Mouse (Mus musculus) heart, embryonic 11.5 days (tissue): ENCODE results near the gene Tead1. TPM values are rescaled to one million over a fixed set of nuclear protein-coding genes. Genes with fewer than 3 reads are reported as not detected.

ENCODE experiments used
- ATAC-seq: fragments of 200-750 bp; cut with Nextera tagmentation; replicated peaks from 2 replicates; pipeline ENCODE4 v1.8.0; 2017; ENCODE audit warnings: moderate library complexity; ENCODE audit not compliant: insufficient number of reproducible peaks, low FRiP score, low TSS enrichment
- H3K27ac ChIP-seq: fragments of 300-500 bp; sonication (generic); 2 replicates; pipeline ENCODE4 v1.5.1; 2014; ENCODE audit warnings: mild to moderate bottlenecking, low read depth, low read length
- H3K27me3 ChIP-seq: fragments of 300-500 bp; sonication (generic); 2 replicates; pipeline ENCODE4 v1.6.1; 2014; ENCODE audit warnings: mild to moderate bottlenecking, low read length, mixed read lengths; ENCODE audit not compliant: control insufficient read depth, insufficient read depth
- H3K36me3 ChIP-seq: fragments of 300-500 bp; sonication (generic); 2 replicates; pipeline ENCODE4 v1.6.1; 2014; ENCODE audit warnings: mild to moderate bottlenecking, low read length, moderate library complexity, mixed read lengths; ENCODE audit not compliant: control insufficient read depth, insufficient read depth
- H3K4me1 ChIP-seq: fragments of 300-500 bp; sonication (generic); 2 replicates; pipeline ENCODE4 v1.6.1; 2014; ENCODE audit warnings: low read length; ENCODE audit not compliant: control insufficient read depth, insufficient read depth
- H3K4me2 ChIP-seq: fragments of 300-500 bp; sonication (generic); 2 replicates; pipeline ENCODE4 v1.6.1; 2014; ENCODE audit warnings: mild to moderate bottlenecking, moderate library complexity
- H3K4me3 ChIP-seq: fragments of 300-500 bp; sonication (generic); 2 replicates; pipeline ENCODE4 v1.5.1; 2014; ENCODE audit warnings: low read depth, low read length
- H3K9ac ChIP-seq: fragments of 300-500 bp; sonication (generic); 2 replicates; pipeline ENCODE4 v1.6.1; 2014; ENCODE audit warnings: mild to moderate bottlenecking, low read depth, low read length, moderate library complexity
- H3K9me3 ChIP-seq: fragments of 300-500 bp; sonication (generic); replicated peaks from 2 replicates; pipeline ENCODE4 v1.6.1; 2016; ENCODE audit warnings: low read length; ENCODE audit not compliant: control insufficient read depth
- WGBS: fragments of 180-500 bp; shearing (Covaris S2); extraction: QIAGEN DNeasy Blood & Tissue Kit; methylation state at CpG from one replicate; pipeline ENCODE4 v1.1.7; 2014; ENCODE audit not compliant: insufficient replicate concordance; 5-methylcytosine and 5-hydroxymethylcytosine counted together
- polyA plus RNA-seq: library from polyadenylated mRNA; unstranded; fragments of >200 nt; fragmentation: Nextera tagmentation; extraction: Ambion mirVana; gene quantifications from 2 replicates; pipeline ENCODE4 v1.2.1, GENCODE M21; 2014

The Tead1 gene
- polyA plus RNA-seq, 1 experiment from 2014 or later, result 35.5 TPM

- H3K27ac ChIP-seq, result no peak overlapping the region
- no peaks in the 10 kb centered on the region for H3K9me3 ChIP-seq
- ATAC-seq, result no peak
- H3K4me1 ChIP-seq, result peaks cover 68% of the 10 kb centered on the region
- H3K4me3 ChIP-seq, result no peak overlapping the region
- H3K27me3 ChIP-seq, result no peaks in the 10 kb centered on the region
- no peak overlapping the region for H3K4me2 ChIP-seq
- H3K9ac ChIP-seq, result no peak overlapping the region
- WGBS, result 56% methylated on average over 5 of the region's 5 CpGs
- H3K36me3 ChIP-seq, result no peaks in the 10 kb centered on the region
Measured at GRCm38 (mm10) chr7:112711977-112712376, 32.9 kb downstream of the Tead1 start.

- Histone ChIP-seq H3K9ac (no peak overlapping the region), H3K27me3 (no peaks in the 10 kb centered on the region), H3K36me3 (no peaks in the 10 kb centered on the region), H3K4me1 (peaks cover 80% of the 10 kb centered on the region), H3K9me3 (no peaks in the 10 kb centered on the region), H3K4me2 (no peak overlapping the region), H3K27ac (no peak overlapping the region), H3K4me3 (no peak overlapping the region)
- WGBS, result 61% methylated on average over 5 of the region's 5 CpGs
- ATAC-seq, result no peak
Measured at GRCm38 (mm10) chr7:112713509-112713908, 34.4 kb downstream of the Tead1 start.

GRCm38 (mm10) chr7:112714783-112715182 is 35.7 kb downstream of the Tead1 start:
- 0 out of 2 replicates have a peak overlapping the region, but pooled peaks have one; percentile 37 for H3K27ac ChIP-seq
- H3K4me2 ChIP-seq, result no peak overlapping the region
- H3K36me3 ChIP-seq, result no peaks in the 10 kb centered on the region
- no peaks in the 10 kb centered on the region for H3K9me3 ChIP-seq
- no peak overlapping the region for H3K4me3 ChIP-seq
- H3K4me1 ChIP-seq, result peaks cover 77% of the 10 kb centered on the region
- no peak for ATAC-seq
- WGBS, result 48% methylated on average over 6 of the region's 6 CpGs
- no peak overlapping the region for H3K9ac ChIP-seq
- H3K27me3 ChIP-seq, result no peaks in the 10 kb centered on the region

- Histone ChIP-seq H3K36me3 (no peaks in the 10 kb centered on the region), H3K9me3 (no peaks in the 10 kb centered on the region), H3K27me3 (no peaks in the 10 kb centered on the region), H3K4me2 (no peak overlapping the region), H3K27ac (no peak overlapping the region), H3K4me1 (peaks cover 77% of the 10 kb centered on the region), H3K4me3 (no peak overlapping the region), H3K9ac (no peak overlapping the region)
- 76% methylated on average over 6 of the region's 6 CpGs for WGBS
- ATAC-seq, result no peak
Measured at GRCm38 (mm10) chr7:112716701-112717100, 37.6 kb downstream of the Tead1 start.

- no peaks in the 10 kb centered on the region for H3K36me3 ChIP-seq
- no peaks in the 10 kb centered on the region for H3K9me3 ChIP-seq
- no peak overlapping the region for H3K4me2 ChIP-seq
- no peak for ATAC-seq
- no peak overlapping the region for H3K4me3 ChIP-seq
- no peaks in the 10 kb centered on the region for H3K27me3 ChIP-seq
- WGBS, result 23% methylated on average over 2 of the region's 2 CpGs
- H3K9ac ChIP-seq, result 0 out of 2 replicates have a peak overlapping the region, but pooled peaks have one; percentile 22
- H3K27ac ChIP-seq, result no peak overlapping the region
- peaks cover 77% of the 10 kb centered on the region for H3K4me1 ChIP-seq
Measured at GRCm38 (mm10) chr7:112717676-112718075, 38.6 kb downstream of the Tead1 start.

- Histone ChIP-seq H3K4me2 (peak overlapping the region; percentile 65), H3K4me1 (peaks cover 82% of the 10 kb centered on the region), H3K9me3 (no peaks in the 10 kb centered on the region), H3K4me3 (no peak overlapping the region), H3K9ac (no peak overlapping the region; the same call in 1 of the 2 replicates), H3K27ac (peak overlapping the region; percentile 78), H3K27me3 (no peaks in the 10 kb centered on the region), H3K36me3 (no peaks in the 10 kb centered on the region; the same call in 1 of the 2 replicates)
- ATAC-seq, result no peak
- WGBS, result 26% methylated on average over 11 of the region's 11 CpGs
Measured at GRCm38 (mm10) chr7:112719394-112720142, 40.5 kb downstream of the Tead1 start.

- ATAC-seq, result peak; percentile 58
- no peaks in the 10 kb centered on the region for H3K27me3 ChIP-seq
- 9% methylated on average over 23 of the region's 23 CpGs for WGBS
- H3K36me3 ChIP-seq, result no peaks in the 10 kb centered on the region; the same call in 1 of the 2 replicates
- H3K9me3 ChIP-seq, result no peaks in the 10 kb centered on the region
- peak overlapping the region; percentile 78 for H3K27ac ChIP-seq
- peak overlapping the region; percentile 62 for H3K9ac ChIP-seq
- peaks cover 85% of the 10 kb centered on the region for H3K4me1 ChIP-seq
- peak overlapping the region; percentile 25 for H3K4me3 ChIP-seq
- peak overlapping the region; percentile 65 for H3K4me2 ChIP-seq
Measured at GRCm38 (mm10) chr7:112720143-112720988, 41.2 kb downstream of the Tead1 start.

GRCm38 (mm10) chr7:112720989-112721337 is 41.8 kb downstream of the Tead1 start:
- Histone ChIP-seq H3K27ac (peak overlapping the region; percentile 78), H3K4me1 (peaks cover 89% of the 10 kb centered on the region), H3K9me3 (no peaks in the 10 kb centered on the region), H3K36me3 (no peaks in the 10 kb centered on the region; the same call in 1 of the 2 replicates), H3K9ac (peak overlapping the region; percentile 62; the same call in 1 of the 2 replicates), H3K27me3 (no peaks in the 10 kb centered on the region), H3K4me3 (no peak overlapping the region), H3K4me2 (peak overlapping the region; percentile 65)
- WGBS, result 9% methylated on average over 4 of the region's 4 CpGs
- ATAC-seq, result no peak
